Mouse (Mus musculus) olfactory bulb, adult 2 months (tissue): ENCODE results near the gene Cd55. TPM values are rescaled to one million over a fixed set of nuclear protein-coding genes. Genes with fewer than 3 reads are reported as not detected.
"Not testable (repeated sequence)": the region's sequence is repeated elsewhere in the genome, so short reads cannot be mapped to it uniquely, and the experiment has no call there.

ENCODE experiments used
- H3K27ac ChIP-seq: fragments of 200-500 bp; 2 replicates; pipeline ENCODE4 v1.5.1; 2012; ENCODE audit warnings: low read depth, low read length; ENCODE audit not compliant: insufficient read depth
- H3K4me1 ChIP-seq: fragments of 200-500 bp; 2 replicates; pipeline ENCODE4 v1.6.1; 2012; ENCODE audit warnings: low read length; ENCODE audit not compliant: control insufficient read depth, insufficient read depth
- H3K4me3 ChIP-seq: fragments of 200-500 bp; 2 replicates; pipeline ENCODE4 v1.5.1; 2012; ENCODE audit warnings: mild to moderate bottlenecking, low read depth, low read length, moderate library complexity; ENCODE audit not compliant: insufficient read depth
- CTCF ChIP-seq: fragments of 200-500 bp; IDR thresholded peaks from 2 replicates; pipeline ENCODE4 v1.5.1; 2012; ENCODE audit warnings: low read depth, mild to moderate bottlenecking, low read length, moderate library complexity; ENCODE audit not compliant: insufficient read depth
- POLR2A ChIP-seq: fragments of 200-500 bp; IDR thresholded peaks from 2 replicates; pipeline ENCODE4 v1.6.1; 2012; ENCODE audit warnings: mild to moderate bottlenecking, low read depth, low read length, moderate library complexity; ENCODE audit not compliant: insufficient read depth
- WGBS: fragments of 180-500 bp; shearing (Covaris S2); methylation state at CpG from one replicate; pipeline ENCODE4 v1.1.7; 2018; 5-methylcytosine and 5-hydroxymethylcytosine counted together
- polyA plus RNA-seq: library from polyadenylated mRNA; stranded (reverse); fragments of >200 nt; gene quantifications from 2 replicates; pipeline ENCODE4 v1.2.4, GENCODE M21; 2012; ENCODE audit warnings: low replicate concordance; ENCODE audit not compliant: missing spikeins, insufficient read depth, insufficient read length

Gene Cd55
- polyA plus RNA-seq, 1 experiment, result not detected

DNA sequence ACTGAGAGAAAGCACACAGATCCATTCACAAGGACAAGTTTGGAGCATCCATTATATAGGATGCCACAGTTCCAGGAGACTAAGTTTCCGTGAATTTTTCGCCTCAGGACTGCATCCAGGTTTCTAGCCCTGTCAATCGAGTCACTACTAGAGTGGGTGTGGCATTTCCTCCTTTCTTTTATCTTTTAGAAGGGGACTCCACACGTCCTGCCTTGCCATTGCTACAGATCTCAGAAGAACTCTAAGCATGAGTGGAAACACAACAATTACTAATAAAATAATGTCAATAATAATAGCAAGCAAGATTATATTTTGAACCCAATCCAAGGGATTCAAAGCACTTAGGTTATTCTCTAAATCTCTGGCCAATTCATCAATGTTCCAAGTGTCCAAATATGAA lies 31.6 kb downstream of the Cd55 start:
- H3K4me1 ChIP-seq, result no peaks in the 10 kb centered on the region
- TF ChIP-seq POLR2A (no peak), CTCF (no peak)
- H3K27ac ChIP-seq, result no peak overlapping the region
- WGBS, result 81% methylated on average over 4 of the region's 4 CpGs
- no peak overlapping the region for H3K4me3 ChIP-seq

DNA sequence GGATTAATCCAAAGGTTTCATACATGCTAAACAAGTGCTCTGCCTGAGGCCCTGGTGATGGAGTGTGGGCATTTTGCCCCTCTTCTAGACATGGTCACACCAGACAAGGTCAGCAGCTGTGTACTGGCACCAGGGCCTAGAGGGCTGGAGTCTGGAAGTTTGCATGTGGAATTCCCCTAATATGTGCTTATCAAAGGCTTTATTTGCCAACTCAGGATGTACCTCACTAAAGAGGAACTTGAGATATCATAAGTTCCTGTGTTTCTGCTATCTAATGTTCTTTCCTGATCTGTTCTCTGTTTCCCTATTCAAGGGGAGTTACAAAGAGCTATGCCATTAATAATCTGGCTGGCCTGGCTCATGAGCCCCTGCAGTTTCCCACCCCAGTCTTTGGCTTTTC lies 33.9 kb downstream of the Cd55 start:
- H3K27ac ChIP-seq, H3K4me1 ChIP-seq, H3K4me3 ChIP-seq: not testable (repeated sequence)

DNA sequence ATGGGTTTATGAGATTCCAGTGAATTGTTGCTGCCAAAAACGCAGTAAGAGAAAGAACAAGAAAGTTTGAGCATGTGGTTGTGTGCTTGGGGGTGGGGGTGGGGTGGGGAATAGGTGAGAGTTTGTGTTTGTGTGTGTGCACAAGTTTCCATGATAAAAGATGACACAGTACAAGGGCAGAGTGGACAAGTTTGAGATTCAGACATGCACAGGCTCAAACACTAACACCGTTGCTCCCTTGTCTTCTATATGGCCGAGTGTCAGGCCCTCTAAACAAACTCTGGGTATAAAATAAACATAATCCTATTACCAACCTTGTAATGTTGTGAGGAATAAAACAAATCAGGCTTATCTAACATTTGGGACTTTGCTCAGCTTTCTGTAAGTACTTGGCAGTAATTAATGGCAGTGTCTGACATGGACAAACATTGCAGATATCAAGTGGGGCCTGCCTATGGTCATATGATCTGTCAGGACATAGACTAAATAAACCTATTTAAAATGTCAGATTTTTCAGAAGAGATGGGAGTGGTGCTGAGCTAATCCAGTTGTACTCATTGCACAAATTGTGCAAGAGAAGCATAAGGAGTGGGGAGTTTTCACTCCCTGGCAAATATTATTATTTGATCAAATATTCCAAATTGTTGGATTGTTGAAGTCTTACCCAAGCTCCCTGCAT lies 35.2 kb downstream of the Cd55 start:
- not testable (repeated sequence) for H3K4me3 ChIP-seq, H3K4me1 ChIP-seq, H3K27ac ChIP-seq
- WGBS, result 76% methylated on average over 3 of the region's 3 CpGs

DNA sequence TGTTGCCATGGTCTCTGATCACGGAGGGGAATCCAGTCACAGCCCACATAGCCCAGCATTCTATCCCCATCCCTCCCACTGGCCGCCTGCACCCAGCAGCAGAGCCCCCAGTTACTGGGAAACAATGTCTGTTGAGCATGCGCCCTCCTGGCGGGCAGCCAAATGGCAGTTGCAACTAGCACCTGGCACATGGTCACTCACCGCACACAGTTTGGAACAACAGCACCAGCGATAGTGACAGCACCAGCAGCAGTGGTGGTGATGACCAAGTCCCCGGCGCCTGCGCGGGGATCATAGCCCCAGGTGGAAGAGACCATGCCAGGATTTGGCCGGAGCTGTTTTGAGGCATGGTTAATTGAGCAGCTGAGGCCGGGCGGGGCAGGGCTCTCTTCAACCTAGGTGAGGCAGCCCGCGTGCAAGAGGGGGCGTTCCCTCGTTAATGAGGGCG lies 39.9 kb downstream of the Cd55 start, which contains the start of gene Cd55b:
Cd55b (minus strand) TSS at position 346 of the 448 bp plus-strand sequence.
- 63% methylated on average over 18 of the region's 18 CpGs for WGBS
- Histone ChIP-seq H3K27ac (no peak within 1 kb of the TSS), H3K4me1 (no peaks in the 10 kb centered on the region), H3K4me3 (no peak within 1 kb of the TSS)
- TF ChIP-seq CTCF (no peak), POLR2A (no peak)

DNA sequence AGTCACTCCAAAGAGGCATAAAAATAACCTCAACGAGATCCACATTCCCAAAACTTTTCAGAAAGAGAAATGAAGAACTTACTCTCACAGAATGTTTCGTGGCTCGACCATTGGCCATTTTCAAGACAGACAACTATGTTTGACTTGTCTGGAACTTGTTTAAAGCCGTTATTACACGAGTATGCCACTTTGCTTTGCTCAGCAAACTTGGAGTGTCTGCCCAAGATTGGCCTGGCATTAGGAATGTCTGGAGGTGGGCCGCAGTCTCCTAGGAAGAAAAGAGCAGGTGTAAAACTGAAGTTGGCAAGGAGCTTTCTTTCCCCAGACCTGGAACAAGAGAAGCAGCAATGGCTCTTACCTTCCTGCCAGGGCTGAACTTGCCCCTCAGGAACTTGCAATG lies 40.5 kb downstream of the Cd55 start:
- not testable (repeated sequence) for H3K27ac ChIP-seq, H3K4me1 ChIP-seq, H3K4me3 ChIP-seq
- WGBS, result no CpG with 5 or more reads among the region's 6 CpGs

DNA sequence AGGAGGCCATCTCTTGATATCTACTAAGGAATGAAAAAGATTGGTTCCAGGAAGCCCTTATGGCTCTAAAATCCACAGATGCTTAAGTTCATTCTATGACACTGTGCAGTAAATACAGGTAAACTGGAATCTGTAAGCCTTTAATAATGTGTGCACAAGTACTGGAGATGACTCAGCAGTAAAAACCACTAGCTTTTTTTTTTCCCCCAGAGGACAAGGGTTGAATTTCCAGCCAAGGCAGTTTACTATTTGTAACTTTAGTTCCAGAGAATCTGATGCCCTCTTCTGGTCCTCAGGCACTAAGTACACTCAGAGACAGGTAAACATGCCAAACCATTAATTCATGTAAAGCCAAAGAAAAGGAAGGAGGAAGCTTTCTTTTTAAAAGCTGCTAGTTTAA lies 65.4 kb downstream of the Cd55 start:
- H3K27ac ChIP-seq, H3K4me3 ChIP-seq, H3K4me1 ChIP-seq: not testable (repeated sequence)

Other genes starting within 250 kb of the Cd55 start
- not detected in 2 replicates for gene Cd55b, start 39.7 kb downstream of the Cd55 start, polyA plus RNA-seq
- gene Zp3r, start 166.9 kb upstream of the Cd55 start, polyA plus RNA-seq, result not detected in 2 replicates
- not detected in 2 replicates for gene C4bp, start 198.9 kb upstream of the Cd55 start, polyA plus RNA-seq